Mouse (Mus musculus): ENCODE data around the gene Myo9b. TPM values are rescaled to one million over a fixed set of nuclear protein-coding genes. Genes with fewer than 3 reads are reported as not detected.
A peak's percentile ranks its signal among the peaks of the same experiment; 100 is the strongest.

The Myo9b gene
- polyA plus RNA-seq, 1 experiment from 2014 or later = 25.3 TPM

DNA sequence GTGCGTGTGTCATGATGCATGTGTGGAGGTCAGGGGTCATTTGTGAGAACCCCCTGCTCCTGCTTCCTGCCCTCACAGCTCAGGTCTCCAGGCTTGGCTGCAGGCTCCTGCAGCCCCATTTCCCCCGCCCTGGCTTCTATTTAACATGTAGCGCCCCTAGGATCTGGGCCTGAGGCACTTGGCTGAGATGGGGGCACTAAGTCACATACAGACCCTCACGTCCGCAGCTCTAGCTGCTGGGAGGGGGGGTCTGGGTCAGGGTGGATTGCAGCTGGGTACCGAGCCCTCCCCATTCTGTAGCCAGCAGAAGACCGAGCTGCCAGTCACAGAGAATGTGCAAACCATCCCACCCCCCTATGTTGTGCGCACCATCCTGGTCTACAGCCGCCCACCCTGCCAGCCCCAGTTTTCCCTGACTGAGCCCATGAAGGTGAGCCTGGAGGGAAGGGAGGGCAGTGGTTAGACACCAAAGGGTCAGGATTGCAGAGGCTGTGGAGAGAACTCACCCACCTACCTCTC is 130.0 kb downstream of the Myo9b start:
- no peak for DNase-seq (ENCODE audit: low spot score)
- H3K27me3 ChIP-seq (ENCODE audit: low read depth, poor library complexity, severe bottlenecking) = no peaks in the 10 kb centered on the region
- peaks cover 33% of the 10 kb centered on the region for H3K4me1 ChIP-seq
- WGBS = 85% methylated on average over 9 of the region's 9 CpGs
- H3K27ac ChIP-seq (replicated peaks) = no peak overlapping the region
- peaks cover 45% of the 10 kb centered on the region for H3K36me3 ChIP-seq
- H3K4me3 ChIP-seq = no peak overlapping the region
- no peaks in the 10 kb centered on the region for H3K9me3 ChIP-seq (replicated peaks)

DNA sequence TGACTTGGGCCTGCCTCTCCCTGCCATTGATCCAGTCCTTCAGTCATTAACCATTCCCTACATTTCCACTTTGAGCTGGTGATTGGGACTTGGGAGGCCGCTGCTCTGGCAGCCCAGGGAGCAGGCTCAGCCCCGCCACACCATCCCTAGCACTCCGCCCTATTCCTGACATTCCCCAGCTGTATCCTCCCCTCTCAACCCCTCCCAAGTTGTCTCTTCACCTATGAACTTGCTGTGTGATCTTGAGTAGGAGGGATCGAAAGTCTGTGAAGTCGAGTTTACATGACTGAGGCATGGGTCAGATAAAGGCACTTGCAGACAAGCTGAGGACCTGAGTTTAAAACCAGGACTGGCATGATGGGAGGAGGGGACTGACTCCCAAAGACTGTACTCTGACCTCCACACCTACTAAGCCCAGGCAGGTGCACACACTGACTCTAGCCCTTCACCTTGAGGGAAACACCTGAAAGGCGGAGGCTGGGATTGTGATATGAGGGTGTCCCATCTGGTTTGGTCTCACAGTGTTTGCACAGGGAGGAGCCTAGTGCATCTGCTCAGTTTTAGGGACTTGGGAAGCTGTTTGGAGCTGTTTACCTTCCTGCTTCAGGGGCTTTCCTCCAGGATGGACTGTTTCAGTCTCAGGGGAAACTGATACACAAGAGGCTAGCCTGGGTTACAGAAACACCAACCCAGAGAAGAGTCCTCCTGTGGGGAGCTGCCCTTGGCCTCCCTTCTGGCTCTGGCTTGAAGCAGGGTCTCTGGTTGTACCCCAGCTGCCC is 130.8 kb downstream of the Myo9b start:
- no peak for DNase-seq (ENCODE audit: low spot score)
- Histone ChIP-seq H3K4me1 (peaks cover 33% of the 10 kb centered on the region), H3K36me3 (peaks cover 51% of the 10 kb centered on the region), H3K27me3 (ENCODE audit: low read depth, poor library complexity, severe bottlenecking) (no peaks in the 10 kb centered on the region), H3K27ac (replicated peaks) (no peak overlapping the region), H3K4me3 (no peak overlapping the region), H3K9me3 (replicated peaks) (no peaks in the 10 kb centered on the region)
- 88% methylated on average over 6 of the region's 6 CpGs for WGBS

DNA sequence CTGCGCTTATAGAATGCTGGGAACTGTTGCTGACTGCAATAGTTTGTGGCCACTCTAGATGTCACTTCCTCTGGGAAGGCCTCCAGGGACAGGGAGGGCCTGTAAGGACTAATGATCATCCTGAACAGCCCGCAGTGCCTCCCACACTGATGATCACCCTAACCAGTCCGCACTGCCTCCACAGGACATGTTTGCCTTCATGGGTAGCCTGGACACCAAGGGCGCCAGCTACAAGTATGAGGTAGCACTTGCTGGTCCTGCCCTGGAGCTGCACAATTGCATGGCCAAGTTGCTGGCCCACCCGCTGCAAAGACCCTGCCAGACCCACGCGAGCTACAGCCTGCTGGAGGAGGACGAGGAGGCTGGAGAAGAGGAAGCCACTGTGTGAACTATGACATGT is 131.5 kb downstream of the Myo9b start:
- H3K4me1 ChIP-seq = peaks cover 33% of the 10 kb centered on the region
- 0 out of 2 replicates have a peak overlapping the region, but pooled peaks have one; percentile 1 for H3K4me3 ChIP-seq
- no peak for DNase-seq (ENCODE audit: low spot score)
- peaks cover 51% of the 10 kb centered on the region for H3K36me3 ChIP-seq
- H3K9me3 ChIP-seq (replicated peaks) = no peaks in the 10 kb centered on the region
- no peaks in the 10 kb centered on the region for H3K27me3 ChIP-seq (ENCODE audit: low read depth, poor library complexity, severe bottlenecking)
- 96% methylated on average over 8 of the region's 8 CpGs for WGBS
- no peak overlapping the region for H3K27ac ChIP-seq (replicated peaks)

DNA sequence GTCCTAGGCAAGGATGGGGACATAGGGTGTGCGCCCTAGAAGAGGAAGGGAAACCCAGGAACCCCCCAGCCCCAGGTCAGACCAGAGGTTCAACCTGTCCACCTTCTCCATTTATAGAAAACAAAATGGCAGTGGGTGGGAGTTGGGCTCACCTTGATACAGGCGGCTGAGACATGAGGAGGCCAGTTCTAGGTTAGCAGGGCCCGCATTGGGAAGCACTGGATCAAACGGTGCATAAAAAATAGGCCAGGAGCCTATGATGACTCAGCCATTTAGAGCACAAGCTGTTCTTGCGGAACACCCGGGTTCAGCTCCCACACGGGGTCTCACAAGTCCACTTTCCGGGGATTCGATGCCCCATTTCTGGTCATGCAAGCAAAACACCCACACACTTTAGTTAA is 132.4 kb downstream of the Myo9b start:
- WGBS = 94% methylated on average over 9 of the region's 9 CpGs
- H3K9me3 ChIP-seq (replicated peaks) = no peaks in the 10 kb centered on the region
- DNase-seq (ENCODE audit: low spot score) = peak; percentile 13
- no peak overlapping the region; the same call in 1 of the 2 replicates for H3K27ac ChIP-seq (replicated peaks)
- peaks cover 52% of the 10 kb centered on the region for H3K36me3 ChIP-seq
- H3K4me1 ChIP-seq = peaks cover 33% of the 10 kb centered on the region
- peak overlapping the region; percentile 93 for H3K4me3 ChIP-seq
- H3K27me3 ChIP-seq (ENCODE audit: low read depth, poor library complexity, severe bottlenecking) = no peaks in the 10 kb centered on the region

DNA sequence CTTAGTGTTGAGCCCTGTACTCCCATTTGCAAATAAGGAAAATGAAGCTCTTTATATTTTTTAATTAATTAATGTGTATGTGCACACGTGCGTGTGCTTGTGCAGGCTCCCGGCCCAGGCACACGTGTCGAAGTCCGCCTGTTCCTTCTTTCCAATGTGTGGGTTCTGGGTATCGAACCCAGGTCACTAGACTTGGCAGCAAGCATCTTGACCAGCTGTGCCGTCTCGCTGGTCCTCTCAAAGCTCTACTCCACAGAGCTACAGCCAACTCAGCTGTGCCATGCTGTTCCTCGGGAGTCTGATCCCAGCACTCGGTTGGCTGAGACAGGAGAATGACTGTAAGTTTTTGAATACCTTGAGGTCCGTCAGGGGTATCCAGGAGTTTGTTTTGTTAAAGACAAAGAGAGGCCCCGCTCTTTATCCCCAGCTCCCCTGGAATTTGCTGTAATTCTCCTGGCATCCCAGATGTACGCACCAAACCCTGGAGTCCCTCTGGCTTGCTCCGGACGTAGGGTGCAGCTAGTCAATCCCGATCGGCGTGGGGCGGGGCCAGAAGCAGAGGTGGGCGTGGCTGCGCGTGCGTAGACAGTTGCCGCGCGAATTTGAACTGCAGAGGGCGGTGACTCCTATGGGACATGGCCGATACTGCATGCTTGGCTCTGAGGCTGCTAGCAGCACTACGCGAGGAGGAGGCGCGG is 133.0 kb downstream of the Myo9b start, which contains the start of gene Ankle1:
Gene Ankle1 (plus strand): TSS at position 610 of the 698 bp plus-strand sequence.
- Histone ChIP-seq H3K9me3 (replicated peaks) (no peaks in the 10 kb centered on the region), H3K36me3 (peaks cover 52% of the 10 kb centered on the region), H3K4me1 (peaks cover 33% of the 10 kb centered on the region), H3K27me3 (ENCODE audit: low read depth, poor library complexity, severe bottlenecking) (no peaks in the 10 kb centered on the region), H3K4me3 (peak within 1 kb of the TSS; percentile 93), H3K27ac (replicated peaks) (peak within 1 kb of the TSS; percentile 92)
- WGBS = 18% methylated on average over 33 of the region's 33 CpGs
- DNase-seq (ENCODE audit: low spot score) = peak; percentile 97

DNA sequence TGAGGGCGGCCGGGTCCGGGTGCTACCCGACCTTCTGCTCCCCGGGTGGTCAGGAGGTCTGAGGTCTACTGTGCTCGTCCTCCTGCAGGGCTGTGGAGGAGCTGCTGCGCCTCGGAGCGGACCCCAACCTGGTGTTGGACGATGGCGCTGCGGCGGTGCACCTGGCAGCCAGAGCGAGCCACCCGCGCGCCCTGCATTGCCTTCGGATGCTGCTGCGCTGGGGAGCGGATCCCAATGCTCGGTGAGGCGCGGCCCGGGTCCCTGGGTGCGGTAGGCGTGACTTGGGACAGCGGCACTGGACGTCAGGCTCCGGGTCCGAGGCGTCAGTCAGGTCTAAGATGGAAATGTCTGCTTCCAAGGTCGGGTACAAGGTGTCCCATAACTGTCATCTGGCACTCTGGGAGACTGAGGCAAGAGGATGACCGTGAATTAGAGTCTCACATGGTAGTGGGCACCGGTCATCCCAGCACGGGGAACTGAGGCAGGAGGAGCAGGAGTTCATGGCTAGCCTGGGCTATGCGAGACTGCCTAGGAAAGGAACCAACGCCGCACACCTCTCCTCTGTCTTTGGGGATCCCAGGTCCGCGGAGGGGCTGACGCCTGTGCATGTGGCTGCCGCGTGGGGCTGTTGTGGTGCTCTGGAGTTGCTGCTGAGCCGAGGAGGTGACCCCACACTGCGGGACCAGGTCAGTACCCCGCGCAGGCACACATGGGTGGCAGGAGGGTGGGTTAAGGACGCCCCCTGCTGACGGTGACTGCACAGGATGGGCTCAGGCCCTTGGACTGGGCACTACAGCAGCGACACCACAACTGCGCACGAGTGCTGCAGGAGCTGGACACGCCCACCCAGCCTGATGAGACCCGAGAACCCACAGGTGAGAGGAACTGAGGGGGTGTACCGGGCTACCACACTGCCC is 133.8 kb downstream of the Myo9b start:
- WGBS = under 1% methylated on average over 55 of the region's 55 CpGs
- DNase-seq (ENCODE audit: low spot score) = peak; percentile 85
- H3K27me3 ChIP-seq (ENCODE audit: low read depth, poor library complexity, severe bottlenecking) = no peaks in the 10 kb centered on the region
- peaks cover 35% of the 10 kb centered on the region for H3K4me1 ChIP-seq
- H3K36me3 ChIP-seq = peaks cover 45% of the 10 kb centered on the region
- H3K9me3 ChIP-seq (replicated peaks) = no peaks in the 10 kb centered on the region
- H3K27ac ChIP-seq (replicated peaks) = peak overlapping the region; percentile 92
- peak overlapping the region; percentile 93 for H3K4me3 ChIP-seq

DNA sequence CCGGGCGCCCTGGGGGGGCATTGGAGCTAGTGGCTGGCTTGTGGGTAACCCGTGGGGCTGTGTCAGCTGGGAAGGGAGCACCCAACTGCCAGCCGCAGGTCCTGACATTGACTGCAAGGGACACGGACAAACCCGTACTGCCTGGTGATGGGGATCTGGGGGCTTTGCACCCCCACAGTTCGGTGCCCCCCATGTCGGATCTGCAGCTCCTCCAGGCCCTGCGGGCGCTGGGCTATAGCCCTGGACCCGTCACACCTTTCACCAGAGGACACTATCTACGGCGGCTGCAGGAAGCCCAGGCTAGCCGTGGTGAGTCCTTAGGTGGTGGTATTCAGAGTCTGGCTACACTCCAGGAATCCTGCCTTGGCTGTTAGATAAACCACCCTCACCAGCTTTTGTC is 134.9 kb downstream of the Myo9b start:
- no peaks in the 10 kb centered on the region for H3K27me3 ChIP-seq (ENCODE audit: low read depth, poor library complexity, severe bottlenecking)
- H3K36me3 ChIP-seq = peaks cover 43% of the 10 kb centered on the region
- H3K4me1 ChIP-seq = peaks cover 42% of the 10 kb centered on the region
- peak overlapping the region; percentile 93 for H3K4me3 ChIP-seq
- no peaks in the 10 kb centered on the region for H3K9me3 ChIP-seq (replicated peaks)
- H3K27ac ChIP-seq (replicated peaks) = no peak overlapping the region
- no peak for DNase-seq (ENCODE audit: low spot score)
- 93% methylated on average over 14 of the region's 14 CpGs for WGBS

DNA sequence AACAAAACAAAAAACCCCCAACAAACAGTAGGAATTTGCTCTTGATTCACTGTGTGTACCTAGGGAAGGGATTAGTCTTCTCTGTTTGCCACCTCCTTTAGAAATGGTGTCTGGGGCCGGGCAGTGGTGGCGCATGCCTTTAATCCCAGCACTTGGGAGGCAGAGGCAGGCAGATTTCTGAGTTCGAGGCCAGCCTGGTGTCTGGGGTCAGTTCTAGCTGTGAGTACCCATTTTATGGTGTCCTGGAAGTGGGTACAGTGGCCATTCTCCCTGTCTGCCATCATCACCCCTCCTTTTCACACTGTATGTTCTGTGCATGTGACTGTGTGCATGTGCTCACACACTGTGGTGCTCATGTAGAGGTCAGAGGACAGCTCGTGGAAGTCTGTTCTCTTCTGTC is 135.7 kb downstream of the Myo9b start:
- no peak overlapping the region for H3K27ac ChIP-seq (replicated peaks)
- H3K36me3 ChIP-seq = peaks cover 43% of the 10 kb centered on the region
- no peaks in the 10 kb centered on the region for H3K27me3 ChIP-seq (ENCODE audit: low read depth, poor library complexity, severe bottlenecking)
- H3K4me1 ChIP-seq = peaks cover 42% of the 10 kb centered on the region
- DNase-seq (ENCODE audit: low spot score) = no peak
- no peak overlapping the region for H3K4me3 ChIP-seq
- H3K9me3 ChIP-seq (replicated peaks) = no peaks in the 10 kb centered on the region
- 91% methylated on average over 4 of the region's 4 CpGs for WGBS

Other genes with a start within 250 kb of the Myo9b start
- gene Haus8, start 220 bp downstream of the Myo9b start, polyA plus RNA-seq (2016; fragmentation: Nextera tagmentation; extraction: Ambion mirVana) = 60.8 and 61.4 TPM in 2 replicates
- gene Use1, start 94.1 kb downstream of the Myo9b start, polyA plus RNA-seq (2016; fragmentation: Nextera tagmentation; extraction: Ambion mirVana) = 68.5 and 74.3 TPM in 2 replicates
- gene Ocel1, start 98.6 kb downstream of the Myo9b start, polyA plus RNA-seq (2016; fragmentation: Nextera tagmentation; extraction: Ambion mirVana) = 4.9 and 6.1 TPM in 2 replicates
- 74.7 and 110 TPM in 2 replicates for gene Nr2f6, start 109.2 kb downstream of the Myo9b start, polyA plus RNA-seq (2016; fragmentation: Nextera tagmentation; extraction: Ambion mirVana)
- 5.0 and 6.3 TPM in 2 replicates for gene Ushbp1, start 123.1 kb downstream of the Myo9b start, polyA plus RNA-seq (2016; fragmentation: Nextera tagmentation; extraction: Ambion mirVana)
- gene Babam1, start 124.1 kb downstream of the Myo9b start, polyA plus RNA-seq (2016; fragmentation: Nextera tagmentation; extraction: Ambion mirVana) = 112 TPM in 2 replicates
- gene Ankle1, start 133.3 kb downstream of the Myo9b start, polyA plus RNA-seq (2016; fragmentation: Nextera tagmentation; extraction: Ambion mirVana) = 49.6 and 51.6 TPM in 2 replicates
- 75.0 and 78.3 TPM in 2 replicates for gene Abhd8, start 190.9 kb downstream of the Myo9b start, polyA plus RNA-seq (2016; fragmentation: Nextera tagmentation; extraction: Ambion mirVana)
- gene Mrpl34, start 192.2 kb downstream of the Myo9b start, polyA plus RNA-seq (2016; fragmentation: Nextera tagmentation; extraction: Ambion mirVana) = 230 and 238 TPM in 2 replicates
- 131 and 141 TPM in 2 replicates for gene Dda1, start 196.5 kb downstream of the Myo9b start, polyA plus RNA-seq (2016; fragmentation: Nextera tagmentation; extraction: Ambion mirVana)
- gene Ano8, start 213.2 kb downstream of the Myo9b start, polyA plus RNA-seq (2016; fragmentation: Nextera tagmentation; extraction: Ambion mirVana) = 3.0 and 3.4 TPM in 2 replicates
- 20.0 and 21.8 TPM in 2 replicates for gene Gtpbp3, start 215.4 kb downstream of the Myo9b start, polyA plus RNA-seq (2016; fragmentation: Nextera tagmentation; extraction: Ambion mirVana)
- 39.4 and 45.2 TPM in 2 replicates for gene Plvap, start 239.0 kb downstream of the Myo9b start, polyA plus RNA-seq (2016; fragmentation: Nextera tagmentation; extraction: Ambion mirVana)

Measured in midbrain, embryonic 10.5 days (tissue).